Mouse (Mus musculus) liver, embryonic 16.5 days (tissue): ENCODE data around the gene Pctp. TPM values are rescaled to one million over a fixed set of nuclear protein-coding genes. Genes with fewer than 3 reads are reported as not detected.

Source experiments
- ATAC-seq: fragments of 200-750 bp; cut with Nextera tagmentation; 2 replicates; pipeline ENCODE4 v1.8.0; 2017; ENCODE audit warnings: low read depth, mild to moderate bottlenecking, moderate number of reproducible peaks, moderate library complexity
- H3K27ac ChIP-seq: fragments of 300-500 bp; sonication (generic); 2 replicates; pipeline ENCODE4 v1.5.1; 2014; ENCODE audit warnings: mild to moderate bottlenecking, low read length
- H3K27me3 ChIP-seq: fragments of 300-500 bp; sonication (generic); 2 replicates; pipeline ENCODE4 v1.6.1; 2014; ENCODE audit warnings: low read depth, low read length, mixed read lengths; ENCODE audit not compliant: control insufficient read depth, insufficient read depth
- H3K36me3 ChIP-seq: fragments of 300-500 bp; sonication (generic); 2 replicates; pipeline ENCODE4 v1.6.1; 2014; ENCODE audit warnings: mild to moderate bottlenecking; ENCODE audit not compliant: control insufficient read depth, insufficient read depth
- H3K4me1 ChIP-seq: fragments of 300-500 bp; sonication (generic); 2 replicates; pipeline ENCODE4 v1.6.1; 2014; ENCODE audit warnings: low read depth, low read length, mixed read lengths; ENCODE audit not compliant: control insufficient read depth
- H3K4me2 ChIP-seq: fragments of 300-500 bp; sonication (generic); 2 replicates; pipeline ENCODE4 v1.6.1; 2014; ENCODE audit warnings: low read depth, low read length, mixed read lengths
- H3K4me3 ChIP-seq: fragments of 300-500 bp; sonication (generic); 2 replicates; pipeline ENCODE4 v1.5.1; 2014; ENCODE audit warnings: low read depth, mild to moderate bottlenecking, low read length
- H3K9ac ChIP-seq: fragments of 300-500 bp; sonication (generic); 2 replicates; pipeline ENCODE4 v1.6.1; 2014; ENCODE audit warnings: low read depth, low read length
- H3K9me3 ChIP-seq: fragments of 300-500 bp; sonication (generic); replicated peaks from 2 replicates; pipeline ENCODE4 v1.6.1; 2016; ENCODE audit warnings: low read length; ENCODE audit not compliant: control insufficient read depth
- WGBS: fragments of 180-500 bp; shearing (Covaris S2); extraction: QIAGEN DNeasy Blood & Tissue Kit; methylation state at CpG from one replicate; pipeline ENCODE4 v1.1.7; 2014; ENCODE audit not compliant: insufficient replicate concordance; 5-methylcytosine and 5-hydroxymethylcytosine counted together
- polyA plus RNA-seq: library from polyadenylated mRNA; unstranded; fragments of >200 nt; fragmentation: Nextera tagmentation; extraction: Ambion mirVana; gene quantifications from 2 replicates; pipeline ENCODE4 v1.2.1, GENCODE M21; 2015

Gene Pctp
- polyA plus RNA-seq, 1 experiment from 2014 or later, result 17.5 TPM

GRCm38 (mm10) chr11:90033442-90033841, 30.7 kb upstream of the Pctp start:
- no peak overlapping the region for H3K27ac ChIP-seq
- no peak overlapping the region for H3K4me3 ChIP-seq
- no peak overlapping the region for H3K9ac ChIP-seq
- H3K36me3 ChIP-seq, result no peaks in the 10 kb centered on the region
- no peaks in the 10 kb centered on the region; the same call in none of the 2 replicates for H3K4me1 ChIP-seq
- H3K4me2 ChIP-seq, result no peak overlapping the region
- WGBS, result 39% methylated on average over 5 of the region's 5 CpGs
- no peaks in the 10 kb centered on the region for H3K9me3 ChIP-seq
- H3K27me3 ChIP-seq, result peaks cover 16% of the 10 kb centered on the region
- ATAC-seq, result no peak

DNA sequence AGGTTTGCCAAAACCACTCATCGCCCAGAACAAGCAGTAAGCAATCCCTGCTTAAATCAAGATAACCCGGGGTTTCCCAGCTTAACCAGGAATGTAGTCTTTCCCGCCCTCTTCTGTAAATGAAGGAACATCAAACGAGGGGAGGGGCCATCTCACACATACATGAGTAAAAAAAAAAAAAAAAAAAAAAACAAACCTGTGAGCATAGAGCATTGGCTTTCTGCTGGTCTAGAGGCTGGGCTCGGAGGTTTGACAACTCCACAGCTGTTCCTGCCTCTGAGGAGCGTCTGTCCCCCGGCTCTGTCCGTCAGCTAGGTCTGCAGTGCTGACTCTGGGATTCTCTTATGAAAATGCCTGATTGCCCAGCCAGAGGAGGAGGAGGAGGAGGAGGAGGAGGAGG, 30.1 kb upstream of the Pctp start:
- H3K9ac ChIP-seq, result no peak overlapping the region
- H3K27ac ChIP-seq, result no peak overlapping the region
- H3K4me2 ChIP-seq, result no peak overlapping the region
- H3K9me3 ChIP-seq, result no peaks in the 10 kb centered on the region
- no peak overlapping the region for H3K4me3 ChIP-seq
- H3K36me3 ChIP-seq, result no peaks in the 10 kb centered on the region
- H3K27me3 ChIP-seq, result peaks cover 16% of the 10 kb centered on the region
- H3K4me1 ChIP-seq, result no peaks in the 10 kb centered on the region; the same call in none of the 2 replicates
- 20% methylated on average over 8 of the region's 8 CpGs for WGBS
- ATAC-seq, result no peak

- ATAC-seq, result no peak
- H3K27ac ChIP-seq, result no peak overlapping the region
- no peaks in the 10 kb centered on the region for H3K9me3 ChIP-seq
- H3K9ac ChIP-seq, result no peak overlapping the region
- peak overlapping the region; percentile 3; the same call in 1 of the 2 replicates for H3K4me3 ChIP-seq
- no peaks in the 10 kb centered on the region; the same call in none of the 2 replicates for H3K4me1 ChIP-seq
- 28% methylated on average over 7 of the region's 7 CpGs for whole genome bisulfite sequencing
- peaks cover 16% of the 10 kb centered on the region for H3K27me3 ChIP-seq
- H3K4me2 ChIP-seq, result peak overlapping the region; percentile 44; the same call in 1 of the 2 replicates
- no peaks in the 10 kb centered on the region for H3K36me3 ChIP-seq
Measured at GRCm38 (mm10) chr11:90031076-90031475, 28.4 kb upstream of the Pctp start.

GRCm38 (mm10) chr11:90030557-90030956, 27.9 kb upstream of the Pctp start:
- Histone ChIP-seq H3K4me3 (peak overlapping the region; percentile 3; the same call in 1 of the 2 replicates), H3K27me3 (peaks cover 16% of the 10 kb centered on the region)

DNA sequence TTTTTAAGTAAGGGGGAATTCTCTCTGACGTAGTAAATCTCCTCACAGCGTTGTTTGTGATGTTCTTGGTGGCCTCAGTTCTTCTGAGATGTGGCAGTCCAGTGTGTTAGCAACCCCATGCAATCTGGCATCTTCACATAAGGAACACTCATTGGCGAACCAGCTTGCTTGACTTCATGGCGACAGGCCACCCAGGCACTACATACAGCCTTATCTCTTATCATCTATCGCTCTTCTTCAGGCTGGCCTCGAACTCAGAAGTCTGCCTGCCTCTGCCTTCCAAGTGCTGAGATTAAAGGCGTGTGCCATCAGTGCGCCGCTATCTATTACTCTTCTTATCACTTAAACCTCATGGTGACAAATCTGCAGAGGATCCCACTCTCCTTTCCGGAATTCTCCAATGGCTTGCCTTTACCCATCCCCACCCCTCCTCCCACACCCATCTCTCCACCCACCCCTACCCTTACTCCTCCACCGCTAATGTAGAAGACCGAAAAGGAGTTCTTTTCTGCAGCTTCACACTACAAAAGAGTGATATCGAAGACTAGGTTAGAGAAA, 27.2 kb upstream of the Pctp start, which contains the start of gene Tmem100:
Tmem100 (plus strand) TSS at position 508 of the 558 bp plus-strand sequence.
- H3K4me3 ChIP-seq, result peak within 1 kb of the TSS; percentile 19
- H3K27ac ChIP-seq, result no peak within 1 kb of the TSS

More at GRCm38 (mm10) chr11:90030557-90030956, 27.9 kb upstream of the Pctp start:
- H3K4me2 ChIP-seq, result peak overlapping the region; percentile 44
- no peaks in the 10 kb centered on the region; the same call in none of the 2 replicates for H3K4me1 ChIP-seq
- no peak for ATAC-seq
- H3K9me3 ChIP-seq, result no peaks in the 10 kb centered on the region
- WGBS, result 1% methylated on average over 15 of the region's 15 CpGs
- H3K27ac ChIP-seq, result no peak overlapping the region
- H3K36me3 ChIP-seq, result no peaks in the 10 kb centered on the region
- H3K9ac ChIP-seq, result no peak overlapping the region

DNA sequence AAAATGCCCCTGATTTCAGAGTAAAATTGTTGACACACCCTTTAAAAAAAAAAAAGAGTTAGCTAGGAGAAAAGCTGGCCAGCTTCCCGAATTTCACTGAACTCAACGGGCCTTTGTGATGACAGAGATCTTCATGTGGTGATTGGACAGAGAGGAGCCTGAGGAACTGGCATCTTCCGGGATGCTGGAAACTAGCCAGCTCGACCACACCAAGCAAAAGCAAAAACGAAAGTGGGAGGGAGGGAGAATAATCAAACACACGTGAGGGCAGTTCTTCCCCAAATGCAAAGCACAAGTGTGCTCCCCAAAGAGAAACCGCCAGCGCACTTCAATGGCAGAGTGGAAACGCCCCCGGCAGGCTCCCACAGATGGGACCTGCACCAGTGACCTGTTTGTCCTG, 26.7 kb upstream of the Pctp start:
- peak overlapping the region; percentile 19 for H3K4me3 ChIP-seq
- H3K9ac ChIP-seq, result no peak overlapping the region
- H3K36me3 ChIP-seq, result no peaks in the 10 kb centered on the region
- ATAC-seq, result no peak
- 26% methylated on average over 10 of the region's 10 CpGs for WGBS
- H3K27ac ChIP-seq, result no peak overlapping the region
- H3K27me3 ChIP-seq, result peaks cover 16% of the 10 kb centered on the region
- H3K4me2 ChIP-seq, result peak overlapping the region; percentile 24
- H3K4me1 ChIP-seq, result no peaks in the 10 kb centered on the region; the same call in none of the 2 replicates
- H3K9me3 ChIP-seq, result no peaks in the 10 kb centered on the region

More for the DNA sequence above, 27.2 kb upstream of the Pctp start, which contains the start of gene Tmem100:
- H3K27me3 ChIP-seq, result peaks cover 16% of the 10 kb centered on the region
- peak within 1 kb of the TSS; percentile 44 for H3K4me2 ChIP-seq
- no peaks in the 10 kb centered on the region for H3K36me3 ChIP-seq
- H3K9me3 ChIP-seq, result no peaks in the 10 kb centered on the region
- H3K9ac ChIP-seq, result no peak within 1 kb of the TSS
- no peak for ATAC-seq
- WGBS, result 36% methylated on average over 13 of the region's 13 CpGs
- H3K4me1 ChIP-seq, result no peaks in the 10 kb centered on the region; the same call in none of the 2 replicates

DNA sequence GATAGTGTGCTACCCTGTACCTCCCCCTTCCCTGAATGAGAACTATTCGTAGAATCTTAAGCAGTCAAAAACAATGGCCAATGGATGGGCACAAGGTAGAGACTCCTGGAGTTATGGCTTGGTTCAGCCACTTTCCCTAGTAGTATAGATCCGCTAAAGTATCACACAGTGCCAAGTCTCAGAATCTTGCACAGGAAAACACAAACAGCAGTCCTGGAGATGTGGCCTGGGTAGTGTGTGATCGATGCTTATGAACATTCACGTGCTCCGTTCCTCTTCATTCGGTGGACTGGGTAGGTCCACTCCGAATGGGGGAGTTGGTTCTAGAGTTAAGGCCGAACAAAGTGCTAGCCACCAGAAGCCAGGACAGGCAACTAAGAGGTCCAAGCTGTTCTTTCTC, 26.1 kb upstream of the Pctp start:
- H3K27me3 ChIP-seq, result peaks cover 16% of the 10 kb centered on the region
- no peaks in the 10 kb centered on the region for H3K9me3 ChIP-seq
- no peak overlapping the region for H3K27ac ChIP-seq
- 80% methylated on average over 8 of the region's 8 CpGs for WGBS
- H3K9ac ChIP-seq, result no peak overlapping the region
- H3K4me2 ChIP-seq, result no peak overlapping the region
- H3K4me1 ChIP-seq, result no peaks in the 10 kb centered on the region; the same call in none of the 2 replicates
- no peak for ATAC-seq
- H3K4me3 ChIP-seq, result no peak overlapping the region
- no peaks in the 10 kb centered on the region for H3K36me3 ChIP-seq

DNA sequence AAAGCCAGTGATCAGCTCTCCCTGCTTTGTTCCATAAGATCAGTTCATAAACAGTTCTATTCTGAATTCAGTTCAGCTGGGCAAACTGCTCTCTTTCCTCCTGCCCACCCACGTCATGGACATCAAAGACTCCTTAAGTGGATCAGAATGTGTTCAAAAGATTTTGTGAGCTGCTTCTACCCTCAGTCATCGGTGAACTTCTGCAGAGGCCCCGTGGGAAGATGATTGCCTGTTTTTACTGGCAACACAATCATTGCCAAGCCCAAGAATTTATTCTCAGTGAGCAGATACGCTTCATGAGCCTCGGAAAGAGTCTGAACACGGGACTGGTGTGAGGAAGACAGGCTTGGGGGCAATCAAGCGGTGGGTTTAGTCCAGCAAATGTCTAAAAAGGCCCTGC, 24.5 kb upstream of the Pctp start:
- Histone ChIP-seq H3K9me3 (no peaks in the 10 kb centered on the region), H3K4me1 (no peaks in the 10 kb centered on the region; the same call in none of the 2 replicates), H3K27me3 (peaks cover 16% of the 10 kb centered on the region), H3K4me2 (no peak overlapping the region), H3K4me3 (no peak overlapping the region), H3K9ac (no peak overlapping the region), H3K27ac (no peak overlapping the region), H3K36me3 (no peaks in the 10 kb centered on the region)
- 53% methylated on average over 7 of the region's 7 CpGs for WGBS
- no peak for ATAC-seq

DNA sequence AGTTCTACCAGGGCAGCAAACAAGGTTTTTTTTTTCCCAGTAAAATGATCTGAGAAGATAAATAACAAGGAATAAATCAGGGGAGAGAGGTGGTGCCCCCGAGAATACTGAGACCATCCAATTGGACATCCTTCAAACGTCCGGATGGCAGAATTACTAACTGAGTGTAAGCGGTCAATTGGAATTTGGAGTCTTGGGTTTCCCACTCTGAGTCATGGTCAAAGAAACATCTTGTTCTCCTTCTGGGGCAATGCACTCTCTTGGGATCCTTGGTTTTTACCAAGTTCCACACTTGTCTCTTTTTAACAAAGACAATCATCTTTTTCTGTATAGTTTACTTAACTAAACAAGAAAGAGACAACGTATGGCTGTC, 24.1 kb upstream of the Pctp start:
- Histone ChIP-seq H3K9me3 (no peaks in the 10 kb centered on the region), H3K27ac (no peak overlapping the region), H3K9ac (no peak overlapping the region), H3K4me1 (no peaks in the 10 kb centered on the region; the same call in none of the 2 replicates), H3K4me3 (no peak overlapping the region), H3K4me2 (no peak overlapping the region), H3K27me3 (peaks cover 13% of the 10 kb centered on the region), H3K36me3 (no peaks in the 10 kb centered on the region)
- WGBS, result 71% methylated on average over 5 of the region's 5 CpGs
- ATAC-seq, result no peak
